Mouse (Mus musculus): ENCODE measurements around the gene Ctnna3.

The Ctnna3 gene

GRCm38 (mm10) chr10:63710211-63710610 lies 280.3 kb downstream of the Ctnna3 start:
- no peak for DNase-seq (ENCODE audit: low read depth)

GRCm38 (mm10) chr10:63712530-63712929 lies 282.6 kb downstream of the Ctnna3 start:
- no peak for DNase-seq (ENCODE audit: low read depth)

GRCm38 (mm10) chr10:63714151-63714550 lies 284.3 kb downstream of the Ctnna3 start:
- no peak for DNase-seq (ENCODE audit: low read depth)

GRCm38 (mm10) chr10:63768871-63769270 lies 339.0 kb downstream of the Ctnna3 start:
- DNase-seq (ENCODE audit: low read depth): no peak

GRCm38 (mm10) chr10:63771656-63772055 lies 341.8 kb downstream of the Ctnna3 start:
- DNase-seq (ENCODE audit: low read depth): no peak

- DNase-seq (ENCODE audit: low read depth): no peak
Measured at GRCm38 (mm10) chr10:63772074-63772473, 342.2 kb downstream of the Ctnna3 start.

- no peak for DNase-seq (ENCODE audit: low read depth)
Measured at GRCm38 (mm10) chr10:63781948-63782347, 352.1 kb downstream of the Ctnna3 start.

- DNase-seq (ENCODE audit: low read depth): no peak
Measured at GRCm38 (mm10) chr10:63784808-63785535, 355.1 kb downstream of the Ctnna3 start.

GRCm38 (mm10) chr10:63786390-63786789 lies 356.5 kb downstream of the Ctnna3 start:
- DNase-seq (ENCODE audit: low read depth): no peak

- DNase-seq (ENCODE audit: low read depth): no peak
Measured at GRCm38 (mm10) chr10:63803909-63804308, 374.0 kb downstream of the Ctnna3 start.

GRCm38 (mm10) chr10:63805551-63805950 lies 375.7 kb downstream of the Ctnna3 start:
- no peak for DNase-seq (ENCODE audit: low read depth)

- no peak for DNase-seq (ENCODE audit: low read depth)
Measured at GRCm38 (mm10) chr10:63806254-63806653, 376.4 kb downstream of the Ctnna3 start.

- DNase-seq (ENCODE audit: low read depth): no peak
Measured at GRCm38 (mm10) chr10:63810043-63810617, 380.2 kb downstream of the Ctnna3 start.

- DNase-seq (ENCODE audit: low read depth): no peak
Measured at GRCm38 (mm10) chr10:63839011-63839410, 409.1 kb downstream of the Ctnna3 start.

GRCm38 (mm10) chr10:63851946-63852345 lies 422.0 kb downstream of the Ctnna3 start:
- no peak for DNase-seq (ENCODE audit: low read depth)

- no peak for DNase-seq (ENCODE audit: low read depth)
Measured at GRCm38 (mm10) chr10:63869123-63869522, 439.2 kb downstream of the Ctnna3 start.

GRCm38 (mm10) chr10:63880462-63880903 lies 450.6 kb downstream of the Ctnna3 start:
- DNase-seq (ENCODE audit: low read depth): no peak

- DNase-seq (ENCODE audit: low read depth): no peak
Measured at GRCm38 (mm10) chr10:63886449-63887088, 456.7 kb downstream of the Ctnna3 start.

GRCm38 (mm10) chr10:63894612-63895011 lies 464.7 kb downstream of the Ctnna3 start:
- no peak for DNase-seq (ENCODE audit: low read depth)

GRCm38 (mm10) chr10:63899891-63900290 lies 470.0 kb downstream of the Ctnna3 start:
- no peak for DNase-seq (ENCODE audit: low read depth)

GRCm38 (mm10) chr10:63908878-63909277 lies 479.0 kb downstream of the Ctnna3 start:
- DNase-seq (ENCODE audit: low read depth): no peak

- DNase-seq (ENCODE audit: low read depth): no peak
Measured at GRCm38 (mm10) chr10:63927334-63927733, 497.4 kb downstream of the Ctnna3 start, which contains the start of gene Gm10118. Gene Gm10118 (minus strand): TSS chr10:63927434.

- DNase-seq (ENCODE audit: low read depth): no peak
Measured at GRCm38 (mm10) chr10:63933946-63934345, 504.0 kb downstream of the Ctnna3 start.

Measured in naive thymus-derived CD4-positive, alpha-beta T cell, adult 2 months (primary cell).